Mouse (Mus musculus): ENCODE data around the gene Vipr2.

Vipr2 gene

GRCm38 (mm10) chr12:116097166-116097565 lies 19.6 kb downstream of the Vipr2 start:
- DNase-seq, result no peak

DNA sequence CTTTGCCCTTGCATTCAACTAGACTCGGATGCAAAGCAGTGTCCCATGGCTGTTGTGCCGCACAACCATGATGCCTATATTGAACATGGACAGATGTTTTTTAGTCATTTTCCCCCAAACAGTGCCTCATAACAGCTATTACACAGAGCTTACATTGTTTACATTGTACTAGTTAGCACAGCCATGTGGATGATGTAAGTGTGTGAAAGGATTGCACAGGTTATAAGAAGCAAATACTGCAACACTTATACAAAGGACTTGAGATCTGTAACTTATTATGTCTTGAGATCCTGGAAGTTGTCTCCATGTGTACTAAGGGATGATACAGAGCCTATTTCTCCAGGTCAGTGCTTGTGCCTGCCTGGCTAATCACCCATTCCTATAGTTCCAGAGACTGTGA lies 24.4 kb downstream of the Vipr2 start:
- no peak for DNase-seq

DNA sequence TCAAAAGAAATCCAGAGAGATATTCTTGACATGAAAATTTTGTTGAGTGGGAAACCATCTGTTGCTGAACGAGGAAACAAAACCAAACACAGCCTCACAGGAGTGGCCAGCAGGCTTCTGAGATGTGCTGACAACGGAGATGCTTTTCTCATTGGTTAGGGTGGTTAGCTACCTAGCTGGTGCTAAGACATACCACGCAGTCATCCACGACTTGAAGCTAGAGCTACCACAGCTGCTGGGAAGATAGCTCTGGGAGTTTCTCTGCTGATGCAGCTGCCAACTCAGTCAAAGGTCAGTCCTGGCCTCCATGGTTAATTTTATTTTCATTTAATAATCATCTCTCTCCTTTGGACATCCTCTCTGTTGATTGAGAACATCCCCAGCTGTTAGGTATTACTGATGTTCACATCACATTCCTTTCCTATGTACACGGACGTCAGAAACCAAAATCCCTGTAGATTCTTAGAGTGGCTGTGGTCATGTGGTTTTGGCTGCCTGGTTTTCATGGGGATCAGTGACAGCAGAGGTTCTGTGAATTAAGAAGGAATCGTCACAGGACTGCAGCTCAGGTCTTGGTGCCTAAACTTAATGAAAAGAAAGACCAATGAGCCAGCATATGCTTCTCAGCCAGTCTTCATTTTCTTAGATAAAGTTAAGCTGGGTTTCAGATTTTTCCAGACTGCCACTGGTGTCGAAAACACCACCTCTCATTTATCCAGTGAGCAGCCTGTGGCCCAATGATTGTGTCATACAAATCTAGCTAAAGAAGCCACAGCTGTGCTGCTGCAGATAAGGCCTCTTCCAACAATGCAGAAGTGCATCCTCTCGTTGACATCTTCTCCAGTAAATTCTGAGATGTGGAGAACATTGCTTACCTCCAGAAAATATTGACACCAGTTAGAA lies 32.2 kb downstream of the Vipr2 start:
- DNase-seq, result no peak

GRCm38 (mm10) chr12:116111007-116111694 lies 33.6 kb downstream of the Vipr2 start:
- DNase-seq, result no peak

DNA sequence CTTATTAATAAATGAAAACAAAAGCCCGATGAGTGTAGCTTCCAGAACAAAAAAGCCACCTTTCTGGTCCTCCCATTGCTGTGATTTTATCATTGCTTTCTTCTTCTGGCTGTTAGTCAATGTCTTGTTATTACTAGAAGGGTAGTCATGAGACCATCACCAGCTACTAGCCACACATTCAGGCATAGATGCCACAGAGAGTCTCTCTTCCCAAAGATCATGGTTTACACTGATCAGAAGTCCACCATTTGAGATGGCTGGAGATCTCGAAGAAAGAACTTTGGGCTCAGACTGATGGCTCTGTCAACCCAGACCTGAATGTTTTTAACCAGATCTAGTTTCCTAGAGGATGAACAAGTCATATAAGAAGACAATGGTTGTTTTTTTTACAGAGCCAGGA lies 38.3 kb downstream of the Vipr2 start:
- DNase-seq, result no peak

DNA sequence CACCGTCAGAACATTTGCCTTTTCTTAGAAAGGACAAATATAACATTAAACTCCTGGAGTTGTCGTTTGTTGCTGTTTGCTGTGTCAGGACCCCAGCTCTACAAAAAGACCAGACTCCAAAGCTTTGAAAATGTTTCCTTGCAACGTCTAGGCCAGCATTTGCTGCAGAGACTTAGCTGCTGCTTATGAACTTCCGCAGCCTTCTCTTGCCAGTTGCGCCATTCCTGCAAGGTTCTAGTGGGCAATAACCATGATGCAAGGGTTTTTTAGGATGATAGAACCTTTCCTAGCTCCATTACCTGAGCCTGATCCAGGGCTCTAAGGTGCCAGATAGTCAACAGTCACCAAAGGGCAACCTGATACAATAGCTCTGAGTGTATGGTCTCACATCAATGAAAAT lies 38.9 kb downstream of the Vipr2 start:
- DNase-seq, result no peak

GRCm38 (mm10) chr12:116117352-116117929 lies 39.9 kb downstream of the Vipr2 start:
- DNase-seq, result no peak

DNA sequence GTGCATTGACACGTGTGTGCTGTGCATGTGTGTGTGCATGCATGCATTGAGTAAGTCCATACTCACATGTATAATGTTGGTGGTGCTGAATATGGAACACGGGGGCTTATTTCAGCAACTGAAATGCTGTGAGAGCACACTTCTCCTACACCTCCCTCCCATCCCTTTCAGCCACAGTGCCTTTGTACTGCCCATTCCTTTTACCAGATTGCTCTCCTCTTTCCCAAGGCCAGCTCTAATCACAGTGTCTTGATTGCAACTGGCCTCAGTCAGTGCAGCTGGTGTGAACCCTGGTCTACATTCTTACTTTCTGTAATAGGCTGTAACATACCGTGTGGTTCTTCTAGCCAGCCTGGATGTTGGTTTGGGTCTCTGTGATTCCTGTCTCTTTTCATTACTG lies 41.5 kb downstream of the Vipr2 start:
- no peak for DNase-seq

DNA sequence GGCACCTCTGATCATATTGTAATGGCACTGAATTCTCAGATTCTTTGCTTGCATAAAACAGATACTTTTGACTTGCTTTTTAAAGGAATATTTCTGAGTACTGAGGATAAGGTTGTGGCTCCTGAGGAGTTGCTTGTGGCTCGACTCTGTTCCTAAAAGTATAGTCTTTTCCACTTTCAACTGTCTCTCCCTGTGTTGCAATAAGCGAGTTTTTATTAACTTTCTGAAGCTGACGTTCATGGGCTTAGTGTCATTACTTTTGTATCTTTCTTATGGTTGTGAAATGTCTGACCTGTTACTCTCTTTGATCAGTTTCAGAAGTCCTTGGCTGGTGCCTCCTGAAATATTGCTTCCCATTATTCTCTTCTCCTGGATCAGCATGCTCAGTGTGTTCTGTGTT lies 46.3 kb downstream of the Vipr2 start:
- no peak for DNase-seq

GRCm38 (mm10) chr12:116130936-116131335 lies 53.4 kb downstream of the Vipr2 start:
- no peak for DNase-seq

GRCm38 (mm10) chr12:116132909-116133308 lies 55.4 kb downstream of the Vipr2 start:
- DNase-seq, result no peak

DNA sequence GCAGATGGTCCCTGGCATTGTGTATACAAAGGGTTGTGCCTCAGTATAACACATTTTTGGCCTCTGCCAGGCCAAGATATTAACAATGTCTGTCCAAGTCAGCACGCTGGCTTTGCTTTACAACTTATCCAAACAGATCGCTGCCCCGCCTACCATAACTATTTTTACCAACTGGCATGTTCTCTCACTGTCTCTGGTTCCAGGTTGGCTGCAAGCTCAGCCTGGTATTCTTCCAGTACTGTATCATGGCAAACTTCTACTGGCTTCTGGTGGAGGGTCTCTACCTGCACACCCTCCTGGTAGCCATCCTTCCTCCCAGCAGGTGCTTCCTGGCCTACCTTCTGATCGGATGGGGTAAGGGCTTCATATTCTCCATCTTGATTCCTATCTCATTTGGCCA lies 58.4 kb downstream of the Vipr2 start:
- no peak for DNase-seq

GRCm38 (mm10) chr12:116138322-116139205 lies 61.0 kb downstream of the Vipr2 start:
- no peak for DNase-seq

DNA sequence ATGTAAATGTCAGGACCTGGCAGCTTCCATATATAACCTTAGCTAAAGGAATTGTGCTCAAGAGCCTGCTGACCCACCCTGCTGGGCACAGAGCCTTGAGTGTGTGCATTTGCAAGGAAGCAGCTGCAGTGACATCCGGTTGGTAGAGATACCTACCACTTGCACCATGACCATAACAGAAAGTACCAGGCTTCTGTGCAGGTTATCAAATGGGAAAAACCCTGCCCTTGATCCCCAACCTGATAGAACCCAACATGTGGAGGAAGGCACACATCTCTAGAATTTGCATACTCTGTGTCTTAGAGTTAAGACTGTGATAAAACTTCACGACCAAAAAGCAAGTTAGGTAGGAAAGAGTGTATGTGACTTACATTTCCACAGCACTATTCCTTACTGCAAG lies 63.1 kb downstream of the Vipr2 start:
- DNase-seq, result no peak

DNA sequence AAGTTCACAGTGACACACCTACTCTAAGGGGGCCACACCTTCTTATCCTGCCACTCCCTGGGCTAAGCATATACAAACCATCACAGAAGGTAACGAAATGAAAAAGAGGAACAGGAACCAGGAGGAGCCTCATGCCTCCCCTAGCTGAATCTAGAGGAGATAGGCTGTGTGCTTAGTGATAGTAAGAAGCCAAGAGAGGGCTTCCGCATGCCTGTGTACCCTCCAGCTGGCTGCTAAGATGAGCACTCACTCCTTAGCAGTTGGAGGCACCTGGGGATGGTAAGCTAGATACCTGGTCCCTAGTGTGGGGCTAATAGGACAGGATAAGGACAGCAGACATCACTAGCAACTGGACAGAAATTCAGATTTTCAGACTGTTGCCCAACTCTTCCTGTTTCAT lies 64.3 kb downstream of the Vipr2 start:
- no peak for DNase-seq

DNA sequence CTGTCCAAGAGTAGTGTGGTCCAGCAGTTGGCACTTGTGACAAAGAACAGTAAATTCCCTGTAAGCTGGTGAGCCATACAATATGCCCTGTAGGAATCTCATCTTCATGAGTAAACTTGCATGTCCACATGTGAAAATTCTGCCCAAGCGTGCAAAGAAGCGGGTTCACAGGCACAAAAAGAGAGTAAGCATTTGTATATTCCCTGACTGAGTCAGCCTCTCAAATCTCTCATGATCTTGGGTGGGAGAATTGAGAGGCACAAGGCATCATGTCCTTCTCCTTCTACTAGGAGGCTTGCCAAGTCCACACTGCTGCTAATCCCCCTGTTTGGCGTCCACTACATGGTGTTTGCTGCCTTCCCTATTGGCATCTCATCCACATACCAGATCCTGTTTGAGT lies 64.9 kb downstream of the Vipr2 start:
- no peak for DNase-seq

- DNase-seq, result no peak
Observed at GRCm38 (mm10) chr12:116145246-116145645, 67.7 kb downstream of the Vipr2 start.

- no peak for DNase-seq
Observed at GRCm38 (mm10) chr12:116145686-116146085, 68.2 kb downstream of the Vipr2 start.

DNA sequence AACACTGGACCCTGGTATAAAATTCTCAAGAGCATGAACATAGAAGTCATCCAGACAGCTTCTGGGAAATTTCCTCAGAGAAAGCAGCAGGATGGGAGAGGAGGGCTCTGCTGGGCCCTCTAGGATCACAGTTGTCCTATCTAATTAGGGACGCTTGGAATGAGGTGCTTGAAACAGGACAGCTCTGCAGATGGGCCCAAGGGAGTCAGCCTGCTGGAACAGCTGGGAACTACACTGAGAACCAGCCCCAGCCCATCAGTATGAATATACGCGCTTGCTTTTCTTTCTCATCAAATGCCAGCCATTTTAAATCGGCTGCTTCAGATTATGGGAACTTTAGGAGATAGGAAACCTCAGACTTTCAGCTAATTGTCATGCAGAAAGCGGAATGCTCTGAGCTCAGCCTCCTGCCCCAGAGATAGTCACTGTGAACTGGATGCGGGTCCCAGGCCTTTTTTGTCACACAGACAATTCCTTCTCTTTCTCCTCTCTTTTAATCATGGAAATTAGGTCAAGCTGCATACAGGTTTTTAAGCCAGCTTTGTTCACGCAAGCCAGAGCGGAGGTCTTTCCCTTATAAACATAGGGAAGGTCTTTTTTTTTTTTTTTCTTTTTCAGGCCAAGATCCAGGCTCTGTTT lies 69.6 kb downstream of the Vipr2 start:
- no peak for DNase-seq

GRCm38 (mm10) chr12:116152866-116153428 lies 75.4 kb downstream of the Vipr2 start:
- peak; percentile 28 for DNase-seq

DNA sequence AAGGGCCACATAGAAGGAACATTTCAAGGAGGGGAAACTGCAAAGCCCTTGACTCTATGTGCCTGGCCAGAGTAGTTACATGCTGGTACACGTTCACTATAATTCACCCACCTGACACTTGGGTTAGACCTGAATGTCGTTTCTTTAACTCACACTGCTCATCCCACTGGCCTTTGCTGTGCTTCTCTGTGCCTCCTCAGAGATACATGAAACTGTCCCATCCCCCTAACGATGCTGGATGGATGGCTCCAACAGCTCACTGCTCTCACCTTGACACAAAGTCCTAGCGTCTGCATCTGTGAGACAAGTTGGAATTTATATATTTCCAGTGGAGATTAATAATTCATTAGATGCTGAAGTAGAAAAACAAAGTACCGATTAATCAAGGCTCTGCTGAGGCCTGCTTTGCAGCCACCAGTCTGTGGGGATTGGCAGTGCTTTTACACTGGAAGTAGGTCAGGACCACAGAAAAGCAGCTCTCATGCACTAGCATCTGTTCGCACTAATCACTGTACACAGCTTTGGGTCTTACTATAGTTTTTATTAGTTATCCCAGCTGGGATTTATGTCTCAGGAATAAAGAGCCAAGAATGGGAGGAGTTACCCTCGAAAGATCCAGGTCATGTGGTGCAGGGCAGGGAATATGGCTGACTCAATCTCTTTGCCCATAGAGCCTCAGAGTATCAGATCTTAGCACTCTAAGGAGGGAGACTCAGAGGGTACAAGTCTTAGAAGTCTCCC lies 79.4 kb downstream of the Vipr2 start:
- no peak for DNase-seq
